Mouse (Mus musculus): Measurements from ENCODE around the gene Krtap8-1. TPM values are rescaled to one million over a fixed set of nuclear protein-coding genes. Genes with fewer than 3 reads are reported as not detected.

Gene Krtap8-1
- polyA plus RNA-seq, 1 experiment = not detected

- Histone ChIP-seq H3K36me3 (ENCODE audit: control insufficient read depth, insufficient read depth, low read length) (no peaks in the 10 kb centered on the region), H3K4me1 (ENCODE audit: control insufficient read depth, insufficient read depth, low read length) (peaks cover 4% of the 10 kb centered on the region), H3K27ac (ENCODE audit: control insufficient read depth, insufficient read depth, low read depth, low read length) (no peak overlapping the region), H3K27me3 (ENCODE audit: control insufficient read depth, insufficient read depth, low read length) (no peaks in the 10 kb centered on the region), H3K4me3 (ENCODE audit: control insufficient read depth, low read depth, low read length) (no peak overlapping the region)
- TF ChIP-seq CTCF (IDR thresholded peaks at IDR 0.05; ENCODE audit: control insufficient read depth, insufficient read depth, insufficient replicate concordance, low read depth, low read length) = no peak
- no peak for TF ChIP-seq POLR2A (IDR thresholded peaks at IDR 0.05; ENCODE audit: control insufficient read depth, low read depth, low read length)
Measured at GRCm38 (mm10) chr16:89477679-89478314, 10.0 kb downstream of the Krtap8-1 start.

GRCm38 (mm10) chr16:89461189-89461588 lies 26.6 kb downstream of the Krtap8-1 start:
- TF ChIP-seq POLR2A (IDR thresholded peaks at IDR 0.05; ENCODE audit: control insufficient read depth, low read depth, low read length) (no peak), CTCF (IDR thresholded peaks at IDR 0.05; ENCODE audit: control insufficient read depth, insufficient read depth, insufficient replicate concordance, low read depth, low read length) (no peak)
- Histone ChIP-seq H3K4me1 (ENCODE audit: control insufficient read depth, insufficient read depth, low read length) (no peaks in the 10 kb centered on the region), H3K27ac (ENCODE audit: control insufficient read depth, insufficient read depth, low read depth, low read length) (no peak overlapping the region), H3K36me3 (ENCODE audit: control insufficient read depth, insufficient read depth, low read length) (no peaks in the 10 kb centered on the region), H3K4me3 (ENCODE audit: control insufficient read depth, low read depth, low read length) (no peak overlapping the region), H3K27me3 (ENCODE audit: control insufficient read depth, insufficient read depth, low read length) (no peaks in the 10 kb centered on the region)

Other genes with a start within 250 kb of the Krtap8-1 start
- not detected in 2 replicates for gene Krtap21-1, start 84.1 kb downstream of the Krtap8-1 start, polyA plus RNA-seq (2012; rRNA removed)
- gene Krtap6-2, start 67.8 kb downstream of the Krtap8-1 start, polyA plus RNA-seq (2012; rRNA removed) = not detected in 2 replicates
- gene Krtap7-1, start 20.4 kb upstream of the Krtap8-1 start, polyA plus RNA-seq (2012; rRNA removed) = not detected in 2 replicates
- gene Krtap11-1, start 83.2 kb upstream of the Krtap8-1 start, polyA plus RNA-seq (2012; rRNA removed) = not detected in 2 replicates